Mouse (Mus musculus): ENCODE data around the gene Mxd4. TPM values are rescaled to one million over a fixed set of nuclear protein-coding genes. Genes with fewer than 3 reads are reported as not detected.

Gene Mxd4
- 5.4 and 5.5 TPM in 2 replicates for polyA plus RNA-seq (2016; fragmentation: Nextera tagmentation; extraction: Ambion mirVana)

GRCm38 (mm10) chr5:34187601-34188316, at the start of gene Mxd4:
Mxd4 (minus strand) TSS chr5:34187720.
- no peaks in the 10 kb centered on the region for H3K9me3 ChIP-seq (replicated peaks)
- H3K4me3 ChIP-seq = peak within 1 kb of the TSS; percentile 78
- under 1% methylated on average over 60 of the region's 60 CpGs for WGBS (ENCODE audit: insufficient replicate concordance)
- peak; percentile 97 for ATAC-seq
- H3K27me3 ChIP-seq (replicated peaks) = no peaks in the 10 kb centered on the region
- H3K4me2 ChIP-seq = peak within 1 kb of the TSS; percentile 100
- peaks cover 30% of the 10 kb centered on the region for H3K4me1 ChIP-seq
- H3K9ac ChIP-seq = peak within 1 kb of the TSS; percentile 75
- H3K27ac ChIP-seq = peak within 1 kb of the TSS; percentile 86
- H3K36me3 ChIP-seq = no peaks in the 10 kb centered on the region

GRCm38 (mm10) chr5:34235898-34236420, 48.4 kb upstream of the Mxd4 start:
- H3K27ac ChIP-seq = no peak overlapping the region
- no peak overlapping the region for H3K9ac ChIP-seq
- no peaks in the 10 kb centered on the region for H3K36me3 ChIP-seq
- no peak for ATAC-seq
- H3K4me2 ChIP-seq = no peak overlapping the region
- no peaks in the 10 kb centered on the region for H3K9me3 ChIP-seq (replicated peaks)
- no peaks in the 10 kb centered on the region for H3K4me1 ChIP-seq
- H3K4me3 ChIP-seq = no peak overlapping the region
- 42% methylated on average over 10 of the region's 10 CpGs for WGBS (ENCODE audit: insufficient replicate concordance)
- H3K27me3 ChIP-seq (replicated peaks) = 0 out of 2 replicates have a peak, but pooled peaks cover 7% of the 10 kb centered on the region

DNA sequence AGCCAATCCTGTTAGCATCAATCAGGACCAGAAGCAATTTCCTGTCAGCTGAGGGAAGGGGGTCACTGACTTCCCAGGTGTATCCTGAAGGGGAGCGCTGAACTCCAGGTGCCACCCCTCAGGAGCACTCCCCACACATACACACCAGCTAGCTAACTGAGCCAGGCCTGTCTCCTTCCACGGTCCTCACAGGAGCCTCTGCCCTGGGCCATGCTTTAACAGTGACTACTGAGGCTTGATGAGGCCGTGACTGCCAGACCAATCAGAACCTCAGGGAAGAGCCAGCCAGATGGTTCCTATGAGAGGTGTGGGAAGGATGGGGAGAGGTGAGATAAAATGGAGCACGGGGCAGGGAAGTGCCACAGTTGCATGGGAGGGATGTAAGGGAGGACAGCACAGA, 47.5 kb upstream of the Mxd4 start:
- 69% methylated on average over 4 of the region's 4 CpGs for WGBS (ENCODE audit: insufficient replicate concordance)
- Histone ChIP-seq H3K9me3 (replicated peaks) (no peaks in the 10 kb centered on the region), H3K9ac (no peak overlapping the region), H3K4me2 (no peak overlapping the region), H3K27me3 (replicated peaks) (0 out of 2 replicates have a peak, but pooled peaks cover 7% of the 10 kb centered on the region), H3K4me1 (no peaks in the 10 kb centered on the region), H3K4me3 (no peak overlapping the region), H3K36me3 (no peaks in the 10 kb centered on the region), H3K27ac (no peak overlapping the region)
- ATAC-seq = no peak

GRCm38 (mm10) chr5:34233221-34233515, 45.6 kb upstream of the Mxd4 start:
- whole genome bisulfite sequencing (ENCODE audit: insufficient replicate concordance) = 62% methylated on average over 6 of the region's 6 CpGs
- no peak overlapping the region for H3K9ac ChIP-seq

DNA sequence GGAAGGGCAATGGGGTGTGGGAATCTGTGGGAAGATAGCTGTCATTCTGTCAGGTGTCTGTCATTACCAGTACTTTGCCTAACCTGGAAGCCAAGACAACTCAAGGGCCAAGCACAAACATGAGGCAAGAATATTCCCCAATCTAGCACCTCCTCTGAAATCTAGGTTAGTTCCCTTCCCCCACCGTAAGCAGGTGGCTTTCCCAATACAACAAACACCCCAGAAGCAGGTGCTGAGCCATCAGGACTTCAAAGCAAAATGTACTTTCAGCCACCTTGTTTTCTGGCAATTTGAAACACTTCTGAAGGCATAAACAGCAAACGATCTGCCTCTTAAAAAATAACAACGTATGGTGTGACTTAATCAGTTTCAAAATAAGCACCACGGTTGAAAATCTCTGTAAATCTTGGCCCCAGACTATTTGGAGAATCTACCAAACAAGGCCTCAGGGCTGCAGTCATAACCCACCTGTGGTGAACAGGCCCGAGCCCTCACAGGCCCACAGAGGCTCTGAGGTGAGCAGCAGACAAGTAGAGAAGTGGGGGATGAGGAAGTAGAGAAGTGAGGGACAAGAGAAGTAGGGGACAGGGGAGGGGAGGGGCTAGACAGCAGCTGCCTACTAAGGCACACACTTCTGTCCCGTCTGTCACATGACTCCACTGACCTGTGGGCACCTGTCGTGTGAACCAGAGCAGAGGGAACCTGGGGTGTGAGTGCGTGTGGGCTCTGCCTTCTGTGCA, 45.1 kb upstream of the Mxd4 start:
- Histone ChIP-seq H3K27ac (no peak overlapping the region), H3K4me1 (no peaks in the 10 kb centered on the region), H3K9me3 (replicated peaks) (no peaks in the 10 kb centered on the region), H3K36me3 (no peaks in the 10 kb centered on the region), H3K9ac (no peak overlapping the region), H3K4me3 (no peak overlapping the region), H3K4me2 (no peak overlapping the region), H3K27me3 (replicated peaks) (0 out of 2 replicates have a peak, but pooled peaks cover 7% of the 10 kb centered on the region)
- 49% methylated on average over 8 of the region's 8 CpGs for WGBS (ENCODE audit: insufficient replicate concordance)
- ATAC-seq = no peak

More at GRCm38 (mm10) chr5:34233221-34233515, 45.6 kb upstream of the Mxd4 start:
- Histone ChIP-seq H3K4me1 (no peaks in the 10 kb centered on the region), H3K4me3 (no peak overlapping the region), H3K4me2 (no peak overlapping the region), H3K27ac (no peak overlapping the region), H3K27me3 (replicated peaks) (0 out of 2 replicates have a peak, but pooled peaks cover 7% of the 10 kb centered on the region), H3K36me3 (no peaks in the 10 kb centered on the region), H3K9me3 (replicated peaks) (no peaks in the 10 kb centered on the region)
- no peak for ATAC-seq

DNA sequence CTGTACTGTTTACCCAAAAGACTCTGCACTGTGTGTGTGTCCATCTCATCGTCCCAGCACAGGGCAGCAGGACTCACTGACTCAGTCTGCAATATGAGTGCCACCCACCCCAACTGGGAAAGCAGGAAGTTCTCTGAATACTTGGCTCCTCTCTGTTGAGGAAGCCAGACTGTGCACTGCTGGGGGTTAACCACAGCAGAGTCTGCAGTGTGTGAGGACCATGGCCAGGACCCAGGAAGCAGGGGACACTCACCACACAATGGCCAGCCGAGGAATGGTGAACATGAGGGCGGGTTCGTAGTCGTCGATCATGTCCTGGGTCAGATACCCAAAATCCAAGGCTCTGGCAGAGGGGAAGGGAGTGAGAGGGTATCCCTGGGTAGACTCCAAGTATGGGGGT, 44.4 kb upstream of the Mxd4 start:
- Histone ChIP-seq H3K27me3 (replicated peaks) (0 out of 2 replicates have a peak, but pooled peaks cover 3% of the 10 kb centered on the region), H3K36me3 (no peaks in the 10 kb centered on the region), H3K9me3 (replicated peaks) (no peaks in the 10 kb centered on the region), H3K27ac (no peak overlapping the region), H3K4me3 (no peak overlapping the region), H3K9ac (no peak overlapping the region), H3K4me2 (no peak overlapping the region), H3K4me1 (no peaks in the 10 kb centered on the region)
- no peak for ATAC-seq
- WGBS (ENCODE audit: insufficient replicate concordance) = 36% methylated on average over 6 of the region's 6 CpGs

DNA sequence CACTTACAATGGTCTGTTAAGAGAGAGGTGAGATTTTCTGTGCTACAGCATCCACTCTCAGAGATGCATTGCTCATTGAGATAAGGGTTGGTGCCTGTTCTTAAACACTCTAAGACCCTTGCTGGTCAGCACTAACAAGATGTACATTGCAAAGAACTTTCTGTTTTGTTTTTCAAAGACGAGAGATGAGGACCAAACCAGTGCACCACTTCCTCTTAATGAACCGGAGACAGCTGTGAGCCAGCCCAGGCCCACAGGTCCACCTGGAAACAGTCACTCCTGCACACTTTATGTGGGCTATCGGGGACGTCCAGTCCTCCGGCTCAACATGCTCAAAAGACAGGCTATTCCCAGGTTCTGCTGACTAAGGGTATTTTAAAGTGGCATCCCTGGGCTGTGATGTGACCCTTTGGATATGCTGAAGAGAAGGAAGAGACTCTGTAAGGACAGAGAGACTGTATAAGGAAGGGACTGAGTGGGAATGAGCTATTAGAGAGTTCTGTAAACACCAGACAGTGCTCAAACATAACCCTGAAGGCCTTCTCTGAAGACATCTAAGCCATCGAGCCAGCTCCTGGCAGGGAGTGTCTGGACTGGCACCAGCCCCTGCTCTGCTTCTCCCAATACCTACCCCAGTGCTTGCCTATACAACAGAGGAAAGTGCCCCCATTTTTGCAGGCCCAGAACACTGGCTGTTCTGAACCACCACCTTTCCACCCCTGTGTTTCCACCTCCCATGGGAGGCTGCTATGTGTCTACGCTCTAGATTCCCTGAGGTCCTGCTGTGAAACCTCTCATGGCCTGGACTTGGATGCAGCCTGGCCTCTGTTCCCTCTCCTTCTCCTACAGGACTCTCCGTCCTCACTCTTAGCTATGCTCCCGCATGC, 43.3 kb upstream of the Mxd4 start:
- H3K9me3 ChIP-seq (replicated peaks) = no peaks in the 10 kb centered on the region
- no peaks in the 10 kb centered on the region for H3K4me1 ChIP-seq
- 64% methylated on average over 9 of the region's 9 CpGs for WGBS (ENCODE audit: insufficient replicate concordance)
- no peak overlapping the region for H3K27ac ChIP-seq
- no peaks in the 10 kb centered on the region for H3K27me3 ChIP-seq (replicated peaks)
- no peak overlapping the region for H3K9ac ChIP-seq
- H3K4me2 ChIP-seq = no peak overlapping the region
- H3K4me3 ChIP-seq = no peak overlapping the region
- no peaks in the 10 kb centered on the region for H3K36me3 ChIP-seq
- no peak for ATAC-seq

GRCm38 (mm10) chr5:34229503-34229902, 42.0 kb upstream of the Mxd4 start:
- Histone ChIP-seq H3K4me2 (no peak overlapping the region), H3K4me1 (no peaks in the 10 kb centered on the region), H3K27me3 (replicated peaks) (no peaks in the 10 kb centered on the region), H3K9ac (no peak overlapping the region), H3K4me3 (no peak overlapping the region), H3K27ac (no peak overlapping the region), H3K36me3 (no peaks in the 10 kb centered on the region), H3K9me3 (replicated peaks) (no peaks in the 10 kb centered on the region)
- ATAC-seq = no peak
- 79% methylated on average over 5 of the region's 5 CpGs for WGBS (ENCODE audit: insufficient replicate concordance)

DNA sequence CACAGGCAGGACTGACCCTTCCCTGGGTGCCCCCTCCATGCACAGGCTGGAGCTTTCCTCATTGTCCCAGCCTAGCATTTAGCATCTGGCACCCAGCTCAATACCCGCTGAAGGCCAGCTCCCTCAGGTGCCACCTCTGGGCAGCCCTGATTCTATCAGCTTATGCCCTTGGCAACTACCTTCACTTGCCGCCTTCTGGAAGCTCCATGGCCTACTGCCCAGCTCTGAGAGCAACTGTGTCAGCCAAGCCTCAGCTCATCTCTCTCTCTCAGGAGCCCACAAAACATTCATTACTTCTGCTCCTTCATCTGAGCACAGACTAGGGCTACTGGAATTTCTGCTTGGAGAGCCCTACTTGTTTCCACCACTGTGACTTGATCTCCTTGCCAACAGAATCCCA, 38.0 kb upstream of the Mxd4 start:
- Histone ChIP-seq H3K27ac (no peak overlapping the region), H3K4me2 (no peak overlapping the region), H3K9ac (no peak overlapping the region), H3K36me3 (no peaks in the 10 kb centered on the region), H3K4me1 (no peaks in the 10 kb centered on the region), H3K27me3 (replicated peaks) (no peaks in the 10 kb centered on the region), H3K4me3 (no peak overlapping the region), H3K9me3 (replicated peaks) (no peaks in the 10 kb centered on the region)
- 67% methylated on average over 2 of the region's 2 CpGs for WGBS (ENCODE audit: insufficient replicate concordance)
- ATAC-seq = no peak

DNA sequence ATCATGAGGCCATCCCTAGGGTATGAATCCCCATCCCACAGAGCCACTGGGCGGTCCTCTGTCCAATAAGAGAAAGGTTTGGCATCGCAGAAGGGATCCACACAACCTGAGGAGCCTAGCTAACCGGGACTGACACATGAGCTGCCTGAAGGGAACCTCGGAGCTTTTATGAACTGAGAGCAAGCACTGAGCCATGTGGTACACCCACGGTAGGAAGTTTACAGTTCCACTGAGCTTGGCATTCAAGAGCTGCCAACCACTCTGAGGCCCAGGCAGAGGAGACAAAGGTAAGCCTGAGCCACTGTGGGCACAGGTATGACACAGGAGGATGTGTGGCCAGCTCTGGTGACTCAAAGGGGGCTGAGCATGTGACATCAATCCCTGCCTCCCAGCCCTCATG, 37.0 kb upstream of the Mxd4 start:
- H3K4me1 ChIP-seq = no peaks in the 10 kb centered on the region
- H3K9me3 ChIP-seq (replicated peaks) = no peaks in the 10 kb centered on the region
- no peak overlapping the region for H3K4me3 ChIP-seq
- ATAC-seq = no peak
- no peaks in the 10 kb centered on the region for H3K36me3 ChIP-seq
- no peak overlapping the region for H3K4me2 ChIP-seq
- 68% methylated on average over 5 of the region's 5 CpGs for WGBS (ENCODE audit: insufficient replicate concordance)
- H3K27me3 ChIP-seq (replicated peaks) = no peaks in the 10 kb centered on the region
- no peak overlapping the region for H3K9ac ChIP-seq
- H3K27ac ChIP-seq = no peak overlapping the region

GRCm38 (mm10) chr5:34220001-34220400, 32.5 kb upstream of the Mxd4 start:
- no peaks in the 10 kb centered on the region for H3K9me3 ChIP-seq (replicated peaks)
- no peak overlapping the region for H3K4me2 ChIP-seq
- H3K27me3 ChIP-seq (replicated peaks) = no peaks in the 10 kb centered on the region; the same call in 1 of the 2 replicates
- no peak overlapping the region for H3K27ac ChIP-seq
- WGBS (ENCODE audit: insufficient replicate concordance) = 60% methylated on average over 4 of the region's 4 CpGs
- no peak for ATAC-seq
- H3K4me1 ChIP-seq = no peaks in the 10 kb centered on the region
- no peak overlapping the region for H3K9ac ChIP-seq
- no peaks in the 10 kb centered on the region for H3K36me3 ChIP-seq
- no peak overlapping the region for H3K4me3 ChIP-seq

Data from liver, embryonic 12.5 days (tissue).